In the genomic region with DNA sequence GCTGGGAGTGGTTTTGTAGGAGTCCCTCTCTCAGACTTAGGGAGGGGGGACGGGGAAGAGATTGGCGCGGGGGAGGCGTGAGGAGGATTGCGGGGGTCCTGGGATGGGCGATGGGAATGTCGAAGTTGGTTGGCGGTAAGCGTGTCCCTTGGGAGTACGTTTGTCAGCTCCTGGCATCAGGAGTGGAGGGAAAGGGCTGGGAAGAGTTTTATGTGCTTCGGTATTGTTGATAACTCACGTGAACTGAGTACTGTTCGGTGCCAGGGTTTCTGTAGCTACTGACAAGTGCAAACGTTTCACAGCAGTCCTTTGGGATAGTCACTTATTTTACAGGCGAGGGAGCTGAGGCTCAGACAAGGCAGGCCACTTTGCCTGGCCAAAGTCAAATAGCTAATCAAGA, we compare ENCODE assay signal across 8 mouse cellular contexts. TPM values are rescaled to one million over a fixed set of nuclear protein-coding genes. Genes with fewer than 3 reads are reported as not detected.
DNase-seq lines count a peak whose midpoint lies in the region; ATAC-seq and TF ChIP-seq lines count a peak whose summit lies in the region.

No protein-coding gene starts in this region.

- H3K79me3 ChIP-seq in C2C12 (ENCODE audit: low read depth) = peaks cover 36% of the 10 kb centered on the region

- peak overlapping the region; percentile 80 for H3K4me2 ChIP-seq in forebrain, embryonic 12.5 days
- peak overlapping the region; percentile 96 for H3K4me2 ChIP-seq in liver, embryonic 16.5 days (ENCODE audit: low read depth, low read length)

- peak overlapping the region; percentile 68 for H3K4me3 ChIP-seq in heart, adult 2 months
- H3K4me3 ChIP-seq in C2C12 (ENCODE audit: insufficient read depth, poor library complexity, severe bottlenecking) = peak overlapping the region; percentile 79
- peak overlapping the region; percentile 83 for H3K4me3 ChIP-seq in forebrain, embryonic 12.5 days (replicated peaks)
- peak overlapping the region; percentile 94 for H3K4me3 ChIP-seq in liver, embryonic 16.5 days (ENCODE audit: low read depth, low read length)

- intact Hi-C loops in heart, adult 2 months (cut with DNase I) = no loop called here
- intact Hi-C loops in heart, postnatal 36 days (cut with DNase I) = no loop called here
- intact Hi-C loops in left cerebral cortex, postnatal 36 days (cut with DNase I) = no loop called here

- DNase-seq in heart, adult 2 months = no peak
- no peak for DNase-seq in heart, postnatal 36 days
- DNase-seq in frontal cortex, postnatal 36 days (ENCODE audit: low spot score in 2 of 2) = no peak
- DNase-seq in left cerebral cortex, postnatal 36 days (ENCODE audit: low spot score in 2 of 2) = no peak
- no peak for DNase-seq in urinary bladder, adult 18-20 months (ENCODE audit: low spot score in 2 of 2)

- H3K9me3 ChIP-seq in forebrain, embryonic 12.5 days = no peaks in the 10 kb centered on the region
- H3K9me3 ChIP-seq in liver, embryonic 16.5 days (replicated peaks; ENCODE audit: control insufficient read depth, low read length) = no peaks in the 10 kb centered on the region

- H3K9ac ChIP-seq in heart, adult 2 months (ENCODE audit: low read depth, low read length) = peak overlapping the region; percentile 79
- peak overlapping the region; percentile 87 for H3K9ac ChIP-seq in forebrain, embryonic 12.5 days
- peak overlapping the region; percentile 83 for H3K9ac ChIP-seq in liver, embryonic 16.5 days (ENCODE audit: low read depth, low read length)

- H3K27me3 ChIP-seq in heart, adult 2 months (ENCODE audit: control insufficient read depth, insufficient read depth, low read length) = no peaks in the 10 kb centered on the region
- no peaks in the 10 kb centered on the region for H3K27me3 ChIP-seq in C2C12 (ENCODE audit: control insufficient read depth, insufficient read depth, insufficient read length)
- no peaks in the 10 kb centered on the region for H3K27me3 ChIP-seq in forebrain, embryonic 12.5 days
- H3K27me3 ChIP-seq in liver, embryonic 16.5 days (ENCODE audit: control insufficient read depth, insufficient read depth, low read depth, low read length) = no peaks in the 10 kb centered on the region

- H3ac ChIP-seq in C2C12 (ENCODE audit: control insufficient read depth, insufficient read length, low read depth) = peak overlapping the region; percentile 82

- H3K79me2 ChIP-seq in heart, adult 2 months (replicated peaks; ENCODE audit: control insufficient read depth, insufficient read depth, low read length) = no peaks in the 10 kb centered on the region
- peaks cover 55% of the 10 kb centered on the region for H3K79me2 ChIP-seq in C2C12 (ENCODE audit: control insufficient read depth, insufficient read depth)

- peaks cover 3% of the 10 kb centered on the region for H3K4me1 ChIP-seq in heart, adult 2 months (ENCODE audit: control insufficient read depth, insufficient read depth, low read length)
- H3K4me1 ChIP-seq in forebrain, embryonic 12.5 days = peaks cover 34% of the 10 kb centered on the region
- H3K4me1 ChIP-seq in liver, embryonic 16.5 days (ENCODE audit: control insufficient read depth, low read depth, low read length) = peaks cover 31% of the 10 kb centered on the region

- ATAC-seq in forebrain, embryonic 12.5 days (ENCODE audit: low FRiP score) = no peak
- ATAC-seq in liver, embryonic 16.5 days (ENCODE audit: low read depth) = no peak

- under 1% methylated on average over 15 of the region's 15 CpGs for WGBS in heart, adult 2 months
- WGBS in forebrain, embryonic 12.5 days = 1% methylated on average over 15 of the region's 15 CpGs
- 2% methylated on average over 15 of the region's 15 CpGs for WGBS in liver, embryonic 16.5 days (ENCODE audit: insufficient replicate concordance)

- H3K27ac ChIP-seq in heart, adult 2 months = peak overlapping the region; percentile 71
- H3K27ac ChIP-seq in forebrain, embryonic 12.5 days = no peak overlapping the region
- H3K27ac ChIP-seq in liver, embryonic 16.5 days (ENCODE audit: low read length) = peak overlapping the region; percentile 43; the same call in 1 of the 2 replicates

- TF ChIP-seq POLR2A in heart, adult 2 months (IDR thresholded peaks at IDR 0.05; ENCODE audit: insufficient read depth, low read depth, low read length) = no peak

- TF ChIP-seq EP300 in heart, adult 2 months (IDR thresholded peaks at IDR 0.05; ENCODE audit: insufficient read depth, low read depth, low read length) = no peak

- TF ChIP-seq CTCF in heart, adult 2 months (IDR thresholded peaks at IDR 0.05) = no peak
- no peak for TF ChIP-seq CTCF in C2C12 (IDR thresholded peaks at IDR 0.05; ENCODE audit: control insufficient read depth, insufficient read depth, insufficient read length)

- H3K36me3 ChIP-seq in heart, adult 2 months (ENCODE audit: control insufficient read depth, insufficient read depth, low read length) = no peaks in the 10 kb centered on the region
- H3K36me3 ChIP-seq in C2C12 (ENCODE audit: control insufficient read depth, insufficient read depth) = peaks cover 11% of the 10 kb centered on the region
- H3K36me3 ChIP-seq in forebrain, embryonic 12.5 days (replicated peaks) = peaks cover 14% of the 10 kb centered on the region
- H3K36me3 ChIP-seq in liver, embryonic 16.5 days (ENCODE audit: control insufficient read depth, insufficient read depth) = peaks cover 3% of the 10 kb centered on the region; the same call in 1 of the 2 replicates

TF ChIP-seq in C2C12, 6 proteins besides CTCF, POLR2A, EP300 and RAD21:
- TF ChIP-seq CEBPB (IDR thresholded peaks at IDR 0.05; ENCODE audit: low read depth) = no peak
- TF ChIP-seq MYOD1 (IDR thresholded peaks at IDR 0.05; ENCODE audit: control insufficient read depth, insufficient read length, low read depth) = no peak
- no peak for TF ChIP-seq MYOG (IDR thresholded peaks at IDR 0.05; ENCODE audit: control insufficient read depth, extremely low read depth, insufficient read length)
- no peak for TF ChIP-seq FOSL1 (IDR thresholded peaks at IDR 0.05; ENCODE audit: insufficient read depth, low read length, poor library complexity, severe bottlenecking)
- no peak for TF ChIP-seq MAX (IDR thresholded peaks at IDR 0.05)
- TF ChIP-seq USF1 (IDR thresholded peaks at IDR 0.05; ENCODE audit: low read depth) = no peak

RNA-seq across cellular contexts. Expression of a gene that starts 0.4 kb away (rescaled TPM):
- 10 to 100 TPM in 1 of 2 experiments, 1 to 10 TPM in 1; 9.3 to 11.5 TPM for total RNA-seq in heart, adult 2 months (2021)
- 8.2 and 10.4 TPM in 2 replicates for polyA plus RNA-seq in heart, adult 2 months (2012; rRNA removed)
- total RNA-seq in heart, postnatal 36 days (2021) = 10 to 100 TPM in 1 of 2 experiments, 1 to 10 TPM in 1; 9.1 to 13.1 TPM
- polyA plus RNA-seq in C2C12 (2012; fragmentation: generic; extraction: Trizol) = 3.7 TPM
- 9.9 and 12.2 TPM in 2 replicates for polyA plus RNA-seq in forebrain, embryonic 12.5 days (2016; fragmentation: Nextera tagmentation; extraction: Ambion mirVana)
- 2.0 and 2.3 TPM in 2 replicates for polyA plus RNA-seq in liver, embryonic 16.5 days (2015; fragmentation: Nextera tagmentation; extraction: Ambion mirVana)
- 10 to 100 TPM; 19.2 to 27.9 TPM for total RNA-seq in left cerebral cortex, postnatal 36 days (2021)

RNA-seq across cellular contexts. Expression of a gene that starts 0.5 kb away (rescaled TPM):
- total RNA-seq in heart, adult 2 months (2021) = 10 to 100 TPM; 46.3 to 47.9 TPM
- polyA plus RNA-seq in heart, adult 2 months (2012; rRNA removed) = 30.2 and 36.4 TPM in 2 replicates
- total RNA-seq in heart, postnatal 36 days (2021) = 10 to 100 TPM; 61.1 to 63.3 TPM
- 37.1 TPM for polyA plus RNA-seq in C2C12 (2012; fragmentation: generic; extraction: Trizol)
- polyA plus RNA-seq in forebrain, embryonic 12.5 days (2016; fragmentation: Nextera tagmentation; extraction: Ambion mirVana) = 51.4 and 53.6 TPM in 2 replicates
- polyA plus RNA-seq in liver, embryonic 16.5 days (2015; fragmentation: Nextera tagmentation; extraction: Ambion mirVana) = 7.1 and 7.3 TPM in 2 replicates
- total RNA-seq in left cerebral cortex, postnatal 36 days (2021) = 100 to 1,000 TPM in 1 of 2 experiments, 10 to 100 TPM in 1; 92.2 to 103 TPM
